Mouse (Mus musculus) left cerebral cortex, adult 11 months (tissue): ENCODE data around the gene Stx17.

Source experiments
- DNase-seq: peaks from one replicate; pipeline ENCODE4 v3.0.0; 2022; ENCODE audit warnings: low spot score

The Stx17 gene

GRCm38 (mm10) chr4:48163851-48164250 lies 39.1 kb downstream of the Stx17 start:
- DNase-seq: no peak

- DNase-seq: no peak
Measured at GRCm38 (mm10) chr4:48175666-48176065, 51.0 kb downstream of the Stx17 start.

- no peak for DNase-seq
Measured at GRCm38 (mm10) chr4:48180922-48181321, 56.2 kb downstream of the Stx17 start.

- DNase-seq: no peak
Measured at GRCm38 (mm10) chr4:48181366-48181765, 56.7 kb downstream of the Stx17 start.

- no peak for DNase-seq
Measured at GRCm38 (mm10) chr4:48182115-48182806, 57.5 kb downstream of the Stx17 start.

GRCm38 (mm10) chr4:48197925-48198324 lies 73.2 kb downstream of the Stx17 start:
- DNase-seq: no peak

- DNase-seq: no peak
Measured at GRCm38 (mm10) chr4:48198447-48198846, 73.7 kb downstream of the Stx17 start.

- DNase-seq: no peak
Measured at GRCm38 (mm10) chr4:48203564-48203963, 78.8 kb downstream of the Stx17 start.

- DNase-seq: peak; percentile 33
Measured at GRCm38 (mm10) chr4:48225173-48225572, 100.5 kb downstream of the Stx17 start.

- no peak for DNase-seq
Measured at GRCm38 (mm10) chr4:48225604-48226003, 100.9 kb downstream of the Stx17 start.

- no peak for DNase-seq
Measured at GRCm38 (mm10) chr4:48226800-48227199, 102.1 kb downstream of the Stx17 start.
